Comparison of ENCODE assay signal across 23 mouse cellular contexts in genomic region chr14:31620591-31621223, GRCm38 (mm10). TPM values are rescaled to one million over a fixed set of nuclear protein-coding genes. Genes with fewer than 3 reads are reported as not detected.
"Had no signal": no experiment of that assay in that cellular context is flagged by ENCODE, and none has a peak within 500 bp of the region (broad histone marks: within the 10 kb centered on the region; RNA-seq: fewer than 3 reads in every experiment).

No protein-coding gene starts in this region.

- H3K9ac ChIP-seq: limb, embryonic 13.5 days; liver, embryonic 13.5 days had no signal

- H3K4me2 ChIP-seq: limb, embryonic 13.5 days; liver, embryonic 13.5 days; midbrain, embryonic 11.5 days had no signal

- DNase-seq: kidney, adult 8-10 months; kidney, postnatal 14 days; kidney, postnatal 4 days; layer of hippocampus, adult 9-11 months; liver; liver, embryonic 13.5 days; lung, adult 2 months; lung, postnatal 4 days; midbrain, embryonic 14.5 days; thymus, adult 18-20 months; thymus, postnatal 36 days had no signal

- H3K4me1 ChIP-seq: limb, embryonic 10.5 days; limb, embryonic 13.5 days had no signal

- H3K27ac ChIP-seq: limb, embryonic 10.5 days; limb, embryonic 13.5 days; liver, embryonic 13.5 days had no signal

- H3K4me3 ChIP-seq: limb, embryonic 10.5 days; limb, embryonic 13.5 days; liver, embryonic 13.5 days had no signal

- H3K36me3 ChIP-seq: limb, embryonic 10.5 days; liver, embryonic 13.5 days had no signal

- H3K27me3 ChIP-seq: limb, embryonic 13.5 days; liver, embryonic 13.5 days had no signal

- H3K9me3 ChIP-seq: limb, embryonic 10.5 days; limb, embryonic 13.5 days; liver, embryonic 13.5 days had no signal

RNA-seq across cellular contexts. Expression of gene Gm49387, which starts 20.0 kb away (rescaled TPM):
- total RNA-seq: layer of hippocampus, adult 18-20 months; layer of hippocampus, postnatal 25 days; megakaryocyte progenitor cell, adult 5-6 weeks; megakaryocyte-erythroid progenitor cell, adult 5-6 weeks; midbrain, postnatal 0 days had no signal
- polyA plus RNA-seq: lung, adult 2 months; midbrain, embryonic 11.5 days; midbrain, embryonic 14.5 days; midbrain, postnatal 0 days; neural tube, embryonic 11.5 days; neural tube, embryonic 14.5 days; small intestine, adult 2 months; urinary bladder, adult 2 months had no signal

RNA-seq across cellular contexts. Expression of gene Colq, which starts 29.6 kb away (rescaled TPM):
- total RNA-seq: megakaryocyte progenitor cell, adult 5-6 weeks; midbrain, postnatal 0 days had no signal
- polyA plus RNA-seq: midbrain, embryonic 14.5 days had no signal
